Mouse (Mus musculus) testis, postnatal 10 days (tissue): ENCODE data around the gene Rdm1.

Experiments used
- DNase-seq: peaks from one replicate; pipeline ENCODE4 v3.0.0; 2021; ENCODE audit warnings: low spot score

Rdm1 gene

DNA sequence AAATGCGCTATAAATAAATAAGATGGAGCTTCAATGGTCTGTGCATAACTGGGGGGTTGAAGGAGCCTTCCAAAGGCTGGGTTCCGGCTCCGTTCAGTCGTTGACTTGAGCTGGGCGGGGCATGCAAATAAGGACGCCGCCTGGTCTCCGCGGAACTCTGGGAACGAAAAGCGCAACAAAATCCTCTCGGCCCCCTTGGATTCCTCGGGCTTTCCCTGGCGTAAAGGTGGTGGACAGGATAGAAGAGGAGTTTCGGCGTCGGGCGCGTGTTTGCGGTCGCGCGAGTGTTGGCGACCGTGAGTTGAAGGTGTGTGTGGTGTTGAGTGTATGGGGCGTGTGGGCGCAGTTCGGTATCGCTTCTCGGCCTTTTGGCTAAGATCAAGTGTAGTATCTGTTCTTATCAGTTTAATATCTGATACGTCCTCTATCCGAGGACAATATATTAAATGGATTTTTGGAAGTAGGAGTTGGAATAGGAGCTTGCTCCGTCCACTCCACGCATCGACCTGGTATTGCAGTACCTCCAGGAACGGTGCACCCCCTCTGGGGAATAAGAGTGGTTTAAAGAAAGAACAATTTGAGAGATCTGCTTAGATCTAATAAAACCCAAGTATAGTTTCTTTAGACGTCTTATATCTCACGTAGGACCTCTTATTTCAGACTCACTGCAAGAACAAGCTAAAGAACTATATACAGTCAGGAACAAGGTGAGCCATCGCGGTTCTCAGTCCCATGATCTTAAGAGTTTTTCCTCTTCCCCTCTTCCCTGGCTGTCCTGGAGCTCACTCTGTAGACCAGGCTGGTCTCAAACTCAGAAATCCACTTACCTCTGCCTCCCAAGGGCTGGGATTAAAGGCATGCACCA, 31.1 kb downstream of the Rdm1 start:
- peak; percentile 89 for DNase-seq

DNA sequence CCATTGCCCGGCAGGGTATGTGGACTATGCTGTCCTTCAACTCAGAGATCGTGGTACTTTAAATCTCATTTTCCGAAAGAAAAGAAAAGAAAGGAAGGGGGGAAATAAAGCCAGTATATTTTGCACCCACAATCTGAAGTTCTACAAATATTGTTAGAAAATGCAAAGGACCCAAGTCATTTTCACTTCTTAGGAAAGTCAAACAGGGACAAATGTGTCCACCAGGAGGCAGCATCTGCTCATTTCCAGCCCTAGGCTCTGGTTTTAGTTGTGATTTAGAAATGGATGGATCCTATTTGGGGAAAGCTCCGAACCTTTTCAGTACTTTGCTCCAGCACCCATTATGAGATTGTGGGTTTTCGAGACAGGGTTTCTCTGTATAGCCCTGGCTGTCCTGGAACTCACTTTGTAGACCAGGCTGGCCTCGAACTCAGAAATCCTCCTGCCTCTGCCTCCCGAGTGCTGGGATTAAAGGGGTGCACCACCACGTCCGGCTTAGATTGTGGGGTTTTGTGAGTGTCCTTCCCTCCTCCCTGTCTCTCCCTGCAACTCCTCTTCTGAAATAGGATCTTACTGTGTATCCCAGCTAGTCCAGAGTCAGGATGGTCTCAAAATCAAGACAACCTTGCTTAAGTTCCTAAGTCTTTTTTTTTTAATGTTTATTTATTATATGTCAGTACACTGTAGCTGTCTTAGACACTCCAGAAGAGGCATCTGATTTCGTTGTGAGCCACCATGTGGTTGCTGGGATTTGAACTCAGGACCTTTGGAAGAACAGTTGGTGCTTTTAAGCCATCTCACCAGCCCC, 32.0 kb downstream of the Rdm1 start:
- peak; percentile 79 for DNase-seq

DNA sequence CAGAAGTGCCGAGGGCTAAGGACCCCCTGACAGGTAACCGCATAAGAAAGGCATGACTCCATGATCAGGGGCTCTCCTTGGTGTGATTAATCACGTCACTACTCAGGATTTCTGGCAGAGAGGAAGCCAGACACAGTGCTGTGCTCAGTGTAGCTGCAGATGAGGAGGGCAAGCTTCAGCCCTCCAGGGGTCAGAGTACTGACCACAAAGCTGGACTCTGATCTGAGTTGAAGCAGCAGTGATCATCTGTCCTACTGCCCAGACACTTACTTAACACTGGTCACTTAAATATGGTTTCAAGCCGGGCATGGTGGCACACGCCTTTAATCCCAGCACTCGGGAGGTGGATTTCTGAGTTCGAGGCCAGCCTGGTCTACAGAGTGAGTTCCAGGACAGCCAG, 34.2 kb downstream of the Rdm1 start:
- DNase-seq: no peak

DNA sequence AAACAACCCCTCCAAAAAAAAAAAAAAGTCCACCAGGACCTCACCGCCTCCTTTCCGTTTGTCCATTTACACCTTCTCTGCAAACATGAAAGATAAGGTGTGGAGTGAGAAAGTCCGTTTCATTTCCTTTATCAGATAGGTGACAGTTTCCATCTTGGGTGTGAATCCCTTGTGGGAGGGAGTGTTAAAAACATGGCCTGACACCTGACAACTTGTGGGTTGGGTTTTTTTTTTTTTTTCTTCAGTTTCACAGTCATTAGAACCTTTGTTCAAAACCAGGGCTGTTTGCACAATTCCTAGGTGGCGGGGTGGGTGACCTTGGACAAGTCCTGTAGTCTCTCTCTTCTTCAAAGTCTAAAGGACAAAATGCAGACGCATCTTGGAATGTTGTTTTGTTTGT, 34.8 kb downstream of the Rdm1 start:
- DNase-seq: no peak

DNA sequence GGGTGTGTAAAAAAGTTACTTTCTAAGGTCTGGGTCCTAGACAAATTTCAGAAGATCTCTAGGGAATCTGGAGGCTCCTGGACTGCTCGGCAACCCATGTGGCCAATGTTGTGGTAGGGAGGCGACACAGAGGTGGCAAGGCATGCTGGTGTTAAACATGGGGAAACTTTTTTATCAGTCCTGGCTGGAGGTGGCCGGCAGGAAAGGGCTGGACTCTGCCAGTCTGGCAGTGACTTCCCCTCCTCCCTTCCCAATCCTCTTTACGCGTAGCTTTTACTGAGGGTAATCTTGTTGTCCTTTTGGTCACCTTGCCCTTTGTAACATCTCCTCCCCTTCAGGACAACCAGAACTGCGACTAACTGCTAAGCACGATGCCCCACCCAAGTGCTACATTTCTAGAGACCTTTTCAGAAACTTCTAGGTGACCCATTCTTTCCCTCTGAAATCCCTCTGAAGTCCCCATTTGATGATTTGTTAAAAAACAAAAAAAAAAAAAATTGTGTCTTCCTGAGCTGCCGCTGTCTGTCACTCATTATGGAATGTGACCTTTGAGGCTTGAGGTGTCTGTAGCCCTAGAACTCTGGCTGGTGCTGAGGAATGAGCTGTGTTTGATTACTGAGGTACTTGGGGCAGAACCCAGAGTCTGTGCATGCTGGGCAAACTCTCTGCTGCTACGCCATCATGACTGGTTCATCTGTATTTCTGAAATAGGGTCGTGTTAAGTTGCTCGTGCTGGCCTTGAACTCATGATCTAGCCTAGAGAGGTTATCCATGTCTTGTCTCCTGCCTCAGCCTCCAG, 36.4 kb downstream of the Rdm1 start:
- no peak for DNase-seq

DNA sequence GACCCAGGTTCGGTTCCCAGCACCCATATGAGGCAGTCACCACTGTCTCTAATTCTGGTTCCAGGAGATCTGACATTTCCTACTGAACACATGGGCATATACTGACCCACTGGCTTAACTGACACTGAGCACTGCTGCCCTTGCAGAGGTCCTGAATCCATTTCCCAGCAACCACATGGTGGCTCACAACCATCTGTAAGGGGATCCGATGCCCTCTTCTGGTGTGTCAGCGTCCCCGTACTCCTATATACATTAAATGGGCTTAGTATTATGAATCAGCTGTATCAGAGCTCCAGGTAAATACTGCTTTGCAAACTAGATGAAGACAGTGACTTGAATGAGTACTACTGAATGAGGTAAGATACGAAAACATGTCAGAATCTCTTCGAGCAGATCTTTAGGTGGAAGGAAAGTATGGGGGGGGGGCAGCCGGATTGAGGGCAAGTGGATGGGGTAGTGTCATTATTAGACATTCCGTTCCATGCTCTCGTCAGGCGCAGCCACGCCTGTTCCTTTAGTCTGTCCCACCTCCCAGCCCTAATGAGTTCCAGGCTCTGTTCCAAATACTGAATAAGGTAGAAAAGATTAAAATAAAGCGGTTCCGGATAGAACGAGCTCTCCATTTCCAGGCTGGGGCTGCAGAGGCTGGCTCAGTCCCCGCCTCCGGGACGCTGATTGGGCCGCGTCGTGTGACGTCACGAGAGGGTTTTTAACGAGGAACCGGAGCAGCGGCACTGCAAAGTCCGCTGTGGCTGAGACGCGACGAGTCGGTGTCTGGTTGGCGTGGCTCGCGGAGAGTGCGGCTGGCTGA, 38.0 kb downstream of the Rdm1 start, which contains the start of gene Arl4d:
Gene Arl4d (plus strand): TSS at position 717 of the 811 bp plus-strand sequence.
- DNase-seq: peak; percentile 98

DNA sequence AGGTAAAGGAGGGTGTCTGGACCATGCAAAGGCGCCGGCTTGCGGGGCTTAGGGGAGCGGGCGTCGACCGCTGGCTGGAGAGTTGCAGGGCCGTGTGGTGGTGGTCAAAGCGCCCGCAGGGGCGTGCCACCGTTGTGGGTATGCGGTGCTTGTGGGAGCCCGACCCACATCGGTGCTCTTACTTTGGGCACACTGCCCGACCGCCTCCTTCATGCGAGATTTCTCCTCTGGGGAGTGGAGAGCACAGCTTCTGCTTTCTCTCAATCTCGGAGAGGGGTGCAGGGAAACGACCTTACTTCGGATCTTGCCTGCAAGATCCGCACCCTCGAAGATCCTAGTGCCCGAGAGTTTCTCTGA, 38.6 kb downstream of the Rdm1 start:
- DNase-seq: no peak

DNA sequence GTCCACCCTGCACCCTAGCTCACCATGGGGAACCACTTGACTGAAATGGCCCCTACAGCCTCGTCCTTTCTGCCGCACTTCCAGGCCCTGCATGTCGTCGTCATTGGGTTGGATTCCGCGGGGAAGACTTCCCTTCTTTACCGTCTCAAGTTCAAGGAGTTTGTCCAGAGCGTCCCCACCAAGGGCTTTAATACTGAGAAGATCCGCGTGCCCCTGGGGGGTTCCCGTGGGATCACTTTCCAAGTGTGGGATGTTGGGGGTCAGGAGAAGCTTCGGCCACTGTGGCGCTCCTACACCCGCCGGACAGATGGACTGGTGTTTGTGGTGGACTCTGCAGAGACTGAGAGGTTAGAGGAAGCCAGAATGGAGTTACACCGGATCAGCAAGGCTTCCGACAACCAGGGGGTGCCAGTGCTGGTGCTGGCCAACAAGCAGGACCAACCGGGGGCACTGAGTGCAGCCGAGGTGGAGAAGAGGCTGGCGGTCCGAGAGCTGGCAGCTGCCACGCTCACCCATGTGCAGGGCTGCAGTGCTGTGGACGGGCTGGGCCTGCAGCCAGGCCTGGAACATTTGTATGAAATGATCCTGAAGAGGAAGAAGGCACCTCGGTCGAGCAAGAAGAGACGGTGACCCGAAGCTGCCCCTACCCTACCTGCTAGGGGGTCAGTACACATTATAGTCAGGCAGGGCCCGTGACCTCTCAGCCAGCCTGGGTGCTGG, 39.8 kb downstream of the Rdm1 start:
- DNase-seq: peak; percentile 62

DNA sequence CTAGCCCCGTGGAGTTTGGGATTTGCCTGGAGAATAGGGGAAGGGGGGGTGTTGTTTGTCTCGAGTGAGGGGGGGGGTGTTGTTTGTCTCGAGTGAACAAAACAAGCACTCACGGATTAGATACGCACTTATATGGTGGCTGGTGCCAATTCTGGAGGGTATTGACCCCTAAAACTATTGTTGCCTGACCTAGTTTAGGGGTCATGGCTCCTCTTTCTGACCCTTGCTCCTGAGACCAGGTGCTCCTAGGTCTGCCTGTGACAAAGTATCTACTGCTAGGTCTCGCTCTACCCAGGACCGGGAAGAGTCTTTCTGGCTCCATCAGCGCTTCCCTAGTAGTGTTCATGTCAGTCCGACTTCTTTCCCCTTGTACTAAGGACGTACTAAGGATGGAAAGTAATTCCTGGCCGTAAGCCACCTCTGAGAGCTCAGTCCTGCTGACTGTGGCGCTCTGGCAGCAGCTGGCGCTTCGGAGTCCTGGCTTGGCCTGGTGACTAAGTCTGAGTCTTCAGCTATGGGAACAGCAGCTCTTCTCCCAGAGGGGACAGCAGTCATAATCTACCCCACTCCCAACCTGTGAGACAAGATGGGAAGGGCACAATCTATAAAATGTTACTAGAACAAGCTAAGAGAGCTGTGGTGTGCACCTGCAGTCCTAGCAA, 41.0 kb downstream of the Rdm1 start:
- peak; percentile 66 for DNase-seq

DNA sequence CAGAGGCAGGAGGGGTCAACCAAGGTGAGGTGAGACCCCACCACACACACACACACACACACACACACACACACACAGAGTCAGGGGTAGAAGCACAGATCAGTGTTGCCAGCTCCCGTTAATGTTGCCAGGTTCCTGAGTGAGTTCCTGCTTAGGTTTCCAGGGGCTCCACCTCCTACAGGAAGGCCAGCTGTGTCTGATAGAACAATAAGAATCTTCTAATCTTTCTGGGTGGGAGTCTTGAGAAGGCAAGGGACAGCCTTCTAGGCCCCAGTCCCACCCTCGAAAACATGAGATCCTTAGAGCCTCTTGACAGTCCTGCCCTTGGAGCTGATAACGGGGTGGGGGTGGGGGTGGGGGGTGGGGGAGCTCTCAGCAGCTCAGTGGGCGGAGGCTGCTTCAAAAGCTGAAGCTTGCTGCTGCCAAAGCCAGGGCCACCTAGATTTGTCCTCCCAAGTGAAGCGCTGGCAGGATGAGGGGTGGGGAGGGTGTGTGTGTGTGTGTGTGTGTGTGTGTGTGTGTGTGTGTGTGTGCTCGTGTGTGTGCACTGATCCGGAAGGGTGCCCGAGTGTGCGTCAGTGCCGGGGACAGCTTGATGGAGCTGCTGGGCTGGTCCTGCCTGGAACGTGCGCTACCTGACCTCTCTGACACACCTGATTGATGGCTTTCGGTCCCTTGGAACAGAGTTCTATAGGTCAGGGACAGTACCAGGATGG, 41.7 kb downstream of the Rdm1 start:
- peak; percentile 66 for DNase-seq

DNA sequence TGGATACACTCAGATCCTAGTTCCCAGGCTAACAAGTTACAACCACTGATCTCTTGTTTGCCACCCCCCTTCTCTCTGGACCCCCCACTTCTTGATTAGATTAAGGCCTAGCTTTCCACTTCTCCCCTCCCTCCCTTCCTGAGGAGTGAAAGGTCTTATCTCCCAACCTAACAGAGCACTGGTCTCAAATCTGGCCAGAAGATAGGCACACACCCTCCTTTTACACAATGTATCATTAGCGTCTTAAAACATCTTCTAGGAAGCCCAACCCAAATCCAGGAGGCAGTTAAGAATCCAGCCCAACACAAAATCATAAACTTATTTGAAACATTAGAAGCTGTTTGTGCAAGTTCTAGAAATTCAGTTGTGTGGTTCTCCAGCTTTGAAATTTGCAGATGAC, 43.3 kb downstream of the Rdm1 start:
- no peak for DNase-seq

DNA sequence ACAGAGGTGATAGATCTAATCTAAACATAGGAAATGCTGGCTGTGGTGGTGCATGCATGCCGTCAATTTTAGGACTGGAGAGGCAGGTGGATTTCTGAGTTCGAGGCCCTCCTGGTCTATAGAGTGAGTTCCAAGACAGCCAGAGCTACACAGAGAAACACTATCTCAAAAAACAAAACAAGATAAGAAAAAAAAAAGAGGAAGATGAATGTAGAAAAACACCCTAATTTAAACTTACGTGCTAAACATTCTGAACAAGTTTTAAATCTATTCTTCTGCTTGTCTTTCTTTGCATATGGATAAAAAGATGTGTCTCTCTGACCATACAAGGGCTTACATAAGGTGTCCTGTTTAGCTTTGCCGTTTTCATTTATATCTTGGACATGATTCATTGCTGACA, 44.3 kb downstream of the Rdm1 start:
- no peak for DNase-seq

DNA sequence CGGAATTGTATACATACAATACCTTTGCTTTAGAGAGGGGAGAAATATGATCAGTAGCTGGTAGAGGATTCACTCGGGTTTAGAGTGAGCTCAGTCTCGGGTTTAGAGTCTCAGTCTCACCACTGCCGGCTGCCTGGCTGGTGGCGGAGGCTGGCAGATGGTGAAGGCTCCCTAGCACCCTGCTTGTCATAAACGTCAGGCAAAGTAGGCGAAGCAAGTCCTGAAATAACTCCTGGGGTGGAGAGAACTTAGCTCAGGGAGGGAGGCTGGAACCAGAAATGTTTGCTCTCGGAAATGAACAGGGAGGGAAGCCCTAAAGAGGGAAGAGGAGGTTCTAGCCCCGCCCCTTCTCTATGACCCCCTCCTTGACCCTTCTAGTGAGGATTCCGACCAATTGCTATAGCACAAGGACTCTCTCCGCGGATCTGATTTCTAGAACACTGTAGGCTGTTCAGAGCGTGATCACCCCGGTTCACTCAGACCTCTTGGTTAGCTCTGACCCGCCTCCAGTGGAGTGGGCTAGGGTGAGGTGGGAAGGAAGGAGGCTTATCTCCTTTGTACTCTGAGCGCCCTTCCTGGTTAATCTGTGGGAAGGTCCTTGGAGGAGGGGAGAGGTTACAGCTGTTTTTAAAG, 46.1 kb downstream of the Rdm1 start:
- DNase-seq: peak; percentile 68

DNA sequence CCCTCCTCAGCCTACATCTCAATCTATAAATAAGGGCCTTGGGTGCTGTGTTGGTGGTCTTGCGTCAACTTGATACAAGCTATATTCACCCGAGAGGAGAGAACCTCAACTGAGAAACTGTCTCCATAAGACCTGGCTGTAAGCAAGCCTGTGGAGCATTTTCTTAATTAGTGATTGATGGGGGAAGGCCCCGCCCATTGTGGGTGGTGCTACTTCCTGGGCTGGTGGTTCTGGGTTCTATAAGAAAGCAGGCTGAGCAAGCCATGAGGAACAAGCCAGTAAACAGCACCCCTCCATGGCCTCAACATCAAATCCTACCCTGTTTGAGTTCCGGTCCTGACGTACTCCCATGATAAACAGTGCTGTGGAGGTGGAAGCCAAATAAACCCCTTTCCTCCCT, 47.1 kb downstream of the Rdm1 start:
- DNase-seq: no peak

DNA sequence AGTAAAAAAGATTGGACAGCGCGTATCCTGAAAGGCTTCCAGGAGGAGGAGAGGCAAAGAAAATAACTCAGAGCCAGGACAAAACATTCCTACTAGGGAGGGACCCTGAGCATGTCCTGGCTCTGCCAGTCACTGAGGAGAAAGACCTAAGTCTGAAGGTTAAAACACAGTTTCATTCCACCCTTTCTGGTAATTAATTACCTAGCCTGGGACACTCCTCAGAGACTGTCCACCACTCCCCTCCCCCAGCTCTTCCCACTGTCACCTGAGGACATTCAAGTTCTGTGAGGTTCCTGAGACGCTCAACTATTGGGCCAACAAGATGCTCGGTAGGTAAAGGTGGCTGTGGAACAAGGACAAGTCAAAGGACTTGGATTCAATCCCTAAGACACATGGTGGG, 48.4 kb downstream of the Rdm1 start:
- no peak for DNase-seq

DNA sequence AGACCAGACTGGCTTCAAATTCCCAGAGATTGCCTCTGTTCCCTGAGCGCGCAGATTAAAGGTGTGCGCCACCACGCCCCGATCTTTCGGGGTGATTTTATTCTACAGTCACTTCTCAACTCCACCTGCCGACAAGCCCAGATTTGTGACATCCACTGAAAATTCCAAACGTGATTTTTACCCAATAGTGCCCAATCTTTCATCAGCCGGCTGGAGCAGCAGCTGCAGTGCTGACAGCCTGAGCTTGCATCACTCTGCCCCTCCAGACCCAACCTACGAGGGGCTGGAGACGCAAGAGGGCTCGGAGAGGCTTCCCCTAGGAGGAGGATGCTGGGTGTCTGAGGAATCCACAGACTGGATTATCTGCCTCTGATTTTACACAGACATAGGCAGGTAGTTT, 50.7 kb downstream of the Rdm1 start:
- no peak for DNase-seq

DNA sequence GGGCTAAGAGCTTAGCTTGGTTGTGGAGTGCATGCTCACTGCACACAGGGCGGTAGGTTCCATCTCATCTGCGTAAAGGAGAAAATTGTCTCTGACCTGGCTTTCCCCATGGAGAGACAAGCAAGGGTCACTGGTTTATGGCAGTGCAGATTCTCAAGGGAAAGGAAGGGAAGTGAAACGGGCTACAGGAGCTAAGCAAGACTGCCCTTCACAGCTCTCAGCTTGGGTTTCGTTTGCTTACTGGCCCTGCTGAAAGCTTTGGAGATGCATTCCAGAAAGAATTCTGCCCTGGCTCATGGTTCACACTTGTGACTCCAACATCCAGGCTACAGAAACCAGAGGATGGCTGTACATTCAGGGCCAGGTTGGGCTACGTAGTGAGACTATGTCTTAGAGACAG, 51.8 kb downstream of the Rdm1 start:
- no peak for DNase-seq

DNA sequence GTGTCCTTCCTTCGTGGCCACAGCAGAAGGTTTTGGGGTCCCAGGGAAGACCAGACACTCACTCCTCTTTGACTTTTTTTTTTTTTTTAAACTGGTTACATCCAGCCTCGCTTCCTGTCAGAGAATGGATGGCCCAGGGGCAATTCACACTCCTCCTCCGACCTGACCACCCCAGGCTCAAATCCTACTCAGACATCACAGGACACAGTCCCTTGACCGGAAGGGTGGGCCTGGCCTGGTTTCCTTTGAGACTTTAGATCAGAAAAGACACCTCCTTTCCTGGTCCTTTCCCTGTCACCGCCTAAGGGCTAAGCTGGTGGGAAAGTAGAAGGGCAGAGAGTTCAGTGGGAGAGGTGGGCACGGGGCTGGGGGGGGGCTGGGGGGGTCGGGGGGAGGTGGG, 52.9 kb downstream of the Rdm1 start:
- no peak for DNase-seq

DNA sequence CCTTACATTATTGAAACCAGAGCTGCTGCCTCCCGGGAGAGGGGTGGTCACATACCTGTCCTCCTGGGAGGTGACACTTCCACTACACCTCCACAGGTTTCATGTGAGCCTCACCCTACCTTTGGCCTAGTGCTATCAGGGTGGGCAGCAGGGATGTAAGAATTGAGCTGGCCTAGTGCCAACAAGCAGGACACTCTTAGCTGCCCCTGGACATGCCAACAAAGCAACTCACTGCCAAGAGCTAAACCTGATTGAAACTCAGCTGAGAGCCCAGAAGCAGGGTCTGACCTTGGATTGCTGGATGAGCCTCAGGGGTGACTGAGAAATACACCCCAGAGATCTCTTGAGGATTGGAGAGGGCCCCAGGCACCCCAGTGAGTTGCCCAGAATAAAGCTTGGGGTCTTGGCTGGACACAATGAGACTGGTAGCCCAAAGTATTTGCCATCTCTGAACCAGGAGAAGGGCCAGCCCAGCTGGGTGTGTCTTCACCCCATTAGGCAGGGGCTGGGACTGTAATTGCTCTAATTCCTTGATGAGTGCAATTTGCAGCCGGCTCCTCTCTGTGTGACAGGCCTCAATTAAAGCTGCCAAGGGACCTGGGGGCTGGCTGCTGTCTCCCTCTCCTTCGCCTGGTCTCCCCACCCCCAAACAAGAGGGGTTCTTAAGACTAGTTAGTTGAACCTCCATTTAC, 53.8 kb downstream of the Rdm1 start:
- no peak for DNase-seq
